Mouse (Mus musculus): ENCODE measurements at regions not wholly inside any gene's neighbourhood (a gene's known extent, or its start where the extent isn't known, plus 50 kb on each side); places are given as distances from the start of the nearest gene placed in this dataset.
"Not testable (repeated sequence)": the region's sequence is repeated elsewhere in the genome, so short reads cannot be mapped to it uniquely, and the experiment has no call there.

GRCm38 (mm10) chr13:31050160-31050788, 76.3 kb downstream of the Gm5447 start:
- DNase-seq (ENCODE audit: low read depth), result no peak

GRCm38 (mm10) chr13:31051586-31051985, 77.6 kb downstream of the Gm5447 start:
- DNase-seq (ENCODE audit: low read depth), result not testable (repeated sequence)

- DNase-seq (ENCODE audit: low read depth), result no peak
Observed at GRCm38 (mm10) chr13:31054356-31054755, 80.4 kb downstream of the Gm5447 start.

DNA sequence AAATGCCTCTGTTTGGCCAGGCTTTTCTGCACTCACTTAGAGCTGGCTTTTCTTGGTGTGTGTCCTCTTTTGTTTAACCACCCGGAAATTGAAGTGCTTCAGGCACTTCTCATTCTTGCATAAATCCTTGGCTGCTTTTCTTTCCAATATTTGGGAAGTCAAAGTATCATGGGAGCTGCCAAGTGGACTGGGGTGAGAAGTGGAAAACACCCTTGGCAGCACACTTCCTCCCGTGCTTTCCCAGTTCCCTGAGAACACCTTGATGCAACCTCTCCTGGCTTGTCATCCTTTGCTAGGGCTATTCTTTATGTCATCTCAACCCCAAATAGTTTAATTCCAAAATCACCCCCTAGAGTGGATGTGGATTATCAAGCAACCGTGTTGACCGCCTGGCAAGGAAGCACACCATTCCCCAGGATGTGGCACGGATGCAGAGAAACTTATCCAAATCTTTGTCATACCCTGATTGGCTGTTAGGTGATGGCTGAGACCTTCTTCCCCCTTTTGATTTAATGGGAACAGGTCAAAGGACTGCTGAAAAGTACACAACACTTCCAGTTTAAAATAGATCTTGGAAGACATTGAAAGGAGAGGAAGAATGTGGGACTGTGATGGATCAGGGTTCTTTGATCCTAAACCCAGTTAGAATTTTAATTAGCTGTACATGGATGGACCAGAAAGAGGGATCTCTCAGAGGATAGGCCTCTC, 81.5 kb downstream of the Gm5447 start:
- no peak for DNase-seq (ENCODE audit: low read depth)

- DNase-seq (ENCODE audit: low read depth), result no peak
Observed at GRCm38 (mm10) chr13:31056154-31056871, 82.3 kb downstream of the Gm5447 start.

DNA sequence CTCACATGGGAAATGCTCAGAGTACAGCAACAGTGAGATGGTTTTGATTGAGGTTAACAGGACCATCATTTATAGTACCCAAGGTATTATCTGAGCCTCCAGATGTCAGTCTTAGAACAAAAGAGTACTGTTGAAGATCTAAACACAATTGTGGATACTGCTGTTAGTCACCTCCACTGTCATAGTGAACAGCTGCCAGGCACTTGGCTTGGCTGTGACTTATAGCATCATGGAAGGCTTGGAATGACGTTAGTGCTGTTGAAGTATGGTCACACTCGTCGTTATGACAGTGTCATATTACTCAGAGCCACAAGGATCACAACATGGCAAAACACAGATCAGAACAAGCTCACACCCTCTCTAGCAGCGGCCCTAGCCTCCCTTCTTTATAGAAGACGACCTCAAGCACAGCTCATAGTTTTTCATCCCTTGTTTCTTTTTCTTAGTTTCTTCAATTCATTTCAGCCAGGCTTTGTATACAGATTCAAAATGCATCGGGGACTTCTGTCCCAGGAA, 87.0 kb downstream of the Gm5447 start:
- no peak for DNase-seq (ENCODE audit: low read depth)

- DNase-seq (ENCODE audit: low read depth), result no peak
Observed at GRCm38 (mm10) chr13:31068343-31068742, 94.3 kb downstream of the Gm5447 start.

DNA sequence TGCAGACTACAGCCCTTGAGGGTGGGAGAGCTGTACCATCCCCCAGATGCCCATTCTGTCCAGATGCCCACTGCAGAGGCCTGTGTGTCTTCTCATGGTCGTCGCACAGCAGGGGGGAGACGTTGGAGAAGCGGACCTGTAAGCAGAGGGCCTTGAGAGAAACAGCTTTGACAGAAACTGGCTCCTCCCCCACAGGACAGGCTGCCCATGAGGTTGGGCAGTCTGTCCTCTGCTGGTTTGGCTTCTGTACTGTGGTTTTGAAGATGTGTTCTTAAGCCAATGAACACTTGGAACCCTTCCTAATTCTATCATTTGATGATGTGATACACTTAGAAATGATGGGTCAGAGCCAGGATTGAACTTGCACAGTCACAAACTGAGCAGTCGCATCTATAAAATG, 102.5 kb downstream of the Gm5447 start:
- no peak for DNase-seq (ENCODE audit: low read depth)

GRCm38 (mm10) chr13:31078751-31079150, 104.7 kb downstream of the Gm5447 start:
- DNase-seq (ENCODE audit: low read depth), result no peak

DNA sequence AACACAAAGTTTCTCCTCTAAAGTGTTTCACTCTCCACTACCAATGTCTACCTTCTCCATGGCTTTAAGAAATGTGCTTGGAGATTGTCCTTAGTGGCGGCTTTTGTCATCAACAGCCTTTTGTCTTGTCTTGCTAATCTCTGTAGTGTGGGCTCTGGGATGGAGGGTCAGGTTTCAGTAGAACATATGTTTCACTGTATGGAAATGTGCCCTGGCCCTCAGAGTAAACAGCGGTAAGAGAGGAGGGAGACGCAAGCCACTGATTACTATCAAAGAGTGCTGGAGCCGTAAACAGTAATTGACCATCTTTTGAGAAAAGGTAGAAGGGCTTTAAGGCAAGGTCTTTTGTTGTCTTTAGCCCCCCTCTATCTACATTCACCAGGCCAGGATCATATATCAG, 106.2 kb downstream of the Gm5447 start:
- DNase-seq (ENCODE audit: low read depth), result peak; percentile 7

GRCm38 (mm10) chr13:31082448-31083140, 108.6 kb downstream of the Gm5447 start:
- peak; percentile 84 for DNase-seq (ENCODE audit: low read depth)

DNA sequence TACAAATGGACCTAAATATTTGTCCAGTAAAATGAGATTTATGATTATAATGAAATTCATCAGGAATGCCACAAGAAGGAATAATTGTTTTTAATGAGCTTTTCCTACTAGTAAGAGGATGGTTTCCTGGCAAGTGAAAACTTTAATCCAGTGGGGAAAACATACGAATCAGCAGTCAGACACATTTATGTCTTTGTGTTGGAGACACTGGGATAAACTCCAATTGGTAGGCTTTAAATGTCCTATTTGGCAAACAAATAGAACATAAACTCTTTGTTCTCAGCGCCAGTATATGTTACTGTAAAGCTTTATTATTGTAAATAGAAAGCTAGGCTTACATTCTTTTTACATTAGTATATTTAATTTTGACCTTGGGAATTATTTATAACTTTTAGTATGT, 127.0 kb downstream of the Gm5447 start:
- DNase-seq (ENCODE audit: low read depth), result no peak

GRCm38 (mm10) chr13:31107434-31107833, 133.4 kb downstream of the Gm5447 start:
- no peak for DNase-seq (ENCODE audit: low read depth)

- DNase-seq (ENCODE audit: low read depth), result no peak
Observed at GRCm38 (mm10) chr13:31109231-31109630, 135.2 kb downstream of the Gm5447 start.

- no peak for DNase-seq (ENCODE audit: low read depth)
Observed at GRCm38 (mm10) chr13:31122689-31123088, 148.7 kb downstream of the Gm5447 start.

DNA sequence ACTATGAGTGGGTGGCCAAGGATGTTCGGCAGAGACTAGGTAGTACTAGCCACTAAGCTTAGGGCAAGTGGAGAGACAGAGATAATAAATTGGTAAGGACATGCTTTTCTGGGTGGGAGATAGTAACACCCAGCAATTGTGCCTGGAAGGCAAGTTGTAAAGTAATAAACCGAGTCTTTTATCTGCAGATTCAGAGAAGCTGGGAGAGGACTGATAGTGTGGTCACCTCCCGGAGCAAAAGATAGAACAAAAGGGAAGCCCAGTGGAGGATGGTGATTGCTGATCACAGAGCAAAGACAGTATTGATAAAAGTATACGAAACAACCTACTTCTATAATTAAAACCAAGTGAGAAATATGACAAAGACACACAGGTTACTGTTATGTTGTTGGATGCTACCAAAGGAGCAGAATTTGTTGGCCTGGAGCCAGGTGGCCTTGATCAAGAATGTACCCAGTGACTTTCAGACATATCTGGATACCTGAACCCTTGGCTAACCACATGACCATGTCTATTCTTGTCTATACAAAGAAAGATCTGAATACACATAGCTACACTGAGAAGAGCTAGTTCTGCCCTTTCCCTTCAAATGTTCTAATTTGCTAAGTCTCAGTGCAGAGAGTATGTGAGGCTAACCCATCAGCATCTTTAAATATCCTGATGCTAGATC, 150.7 kb downstream of the Gm5447 start:
- no peak for DNase-seq (ENCODE audit: low read depth)

DNA sequence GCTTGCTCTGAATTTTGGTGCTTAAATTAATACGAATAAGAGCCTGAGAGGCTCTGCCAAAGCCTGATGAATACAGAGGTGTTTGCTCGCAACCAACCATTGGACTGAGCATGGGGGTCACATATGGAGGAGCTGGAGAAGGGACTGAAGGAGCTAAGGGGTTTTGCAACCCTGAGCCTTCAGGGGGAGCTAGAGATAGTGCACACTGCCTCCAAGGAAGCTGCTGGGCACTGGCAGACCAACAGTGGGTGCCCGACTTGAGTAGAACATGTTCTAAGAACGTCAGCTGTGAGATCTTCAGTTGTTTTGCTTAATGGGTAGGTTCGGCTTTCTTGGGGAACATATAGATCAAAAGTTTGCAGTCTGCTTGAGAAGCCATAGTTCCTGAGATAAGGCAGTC, 158.5 kb downstream of the Gm5447 start:
- no peak for DNase-seq (ENCODE audit: low read depth)

- DNase-seq (ENCODE audit: low read depth), result no peak
Observed at GRCm38 (mm10) chr13:31139686-31140085, 165.7 kb downstream of the Gm5447 start.

GRCm38 (mm10) chr13:31147323-31147722, 173.3 kb downstream of the Gm5447 start:
- DNase-seq (ENCODE audit: low read depth), result no peak

GRCm38 (mm10) chr13:31154066-31154465, 180.1 kb downstream of the Gm5447 start:
- no peak for DNase-seq (ENCODE audit: low read depth)

GRCm38 (mm10) chr13:31163878-31164495, 190.0 kb downstream of the Gm5447 start:
- DNase-seq (ENCODE audit: low read depth), result no peak
